Mouse (Mus musculus) megakaryocyte-erythroid progenitor cell, adult 5-6 weeks (primary cell): ENCODE results near the gene Ninj1. TPM values are rescaled to one million over a fixed set of nuclear protein-coding genes. Genes with fewer than 3 reads are reported as not detected.

Experiments
- ATAC-seq: replicated peaks from 2 replicates; pipeline ENCODE4 v1.8.0; 2016; ENCODE audit warnings: mild to moderate bottlenecking, inconsistent platforms; ENCODE audit not compliant: severe bottlenecking, poor library complexity, low FRiP score, low TSS enrichment
- total RNA-seq, 2 experiments: library from RNA; stranded (forward) in 1 of 2; stranded (reverse) in 1 of 2; fragments of 200-1000, 215-1000 nt in 1 of 2; fragments of >200 nt in 1 of 2; fragmentation: Nextera tagmentation in 1 of 2; gene quantifications; 2 replicates each; pipeline ENCODE4 v1.2.3; 2014 to 2017

Gene Ninj1
- 34.5 and 36.1 TPM in 2 replicates for total RNA-seq (2014; fragmentation: Nextera tagmentation)
- 18.7 and 18.9 TPM in 2 replicates for total RNA-seq (2017)

- ATAC-seq, result peak; percentile 92
Measured at GRCm38 (mm10) chr13:49187288-49188218, at the start of gene Ninj1. TSS of gene Ninj1 (plus strand) at chr13:49187485.

GRCm38 (mm10) chr13:49140567-49140966, 46.7 kb upstream of the Ninj1 start:
- no peak for ATAC-seq

- ATAC-seq, result no peak
Measured at GRCm38 (mm10) chr13:49142396-49142795, 44.9 kb upstream of the Ninj1 start.

- ATAC-seq, result no peak
Measured at GRCm38 (mm10) chr13:49143323-49143722, 44.0 kb upstream of the Ninj1 start.

GRCm38 (mm10) chr13:49144451-49144850, 42.8 kb upstream of the Ninj1 start:
- ATAC-seq, result no peak

- no peak for ATAC-seq
Measured at GRCm38 (mm10) chr13:49145396-49145795, 41.9 kb upstream of the Ninj1 start.

GRCm38 (mm10) chr13:49146040-49146697, 41.1 kb upstream of the Ninj1 start:
- ATAC-seq, result no peak

- ATAC-seq, result no peak
Measured at GRCm38 (mm10) chr13:49146698-49147006, 40.6 kb upstream of the Ninj1 start.

GRCm38 (mm10) chr13:49147007-49147857, 40.1 kb upstream of the Ninj1 start:
- no peak for ATAC-seq

GRCm38 (mm10) chr13:49147858-49148226, 39.4 kb upstream of the Ninj1 start, which contains the start of gene Wnk2:
TSS of gene Wnk2 (minus strand) at chr13:49148014.
- ATAC-seq, result 0 out of 2 replicates have a peak, but pooled peaks have one; percentile 47

GRCm38 (mm10) chr13:49148687-49149086, 38.6 kb upstream of the Ninj1 start:
- ATAC-seq, result no peak

GRCm38 (mm10) chr13:49154028-49154427, 33.3 kb upstream of the Ninj1 start:
- no peak for ATAC-seq

GRCm38 (mm10) chr13:49154621-49155020, 32.7 kb upstream of the Ninj1 start:
- ATAC-seq, result no peak

GRCm38 (mm10) chr13:49156645-49157044, 30.6 kb upstream of the Ninj1 start:
- ATAC-seq, result no peak

- no peak for ATAC-seq
Measured at GRCm38 (mm10) chr13:49158040-49158713, 29.1 kb upstream of the Ninj1 start.

- ATAC-seq, result no peak
Measured at GRCm38 (mm10) chr13:49161236-49161635, 26.0 kb upstream of the Ninj1 start.

- ATAC-seq, result no peak
Measured at GRCm38 (mm10) chr13:49162722-49163121, 24.6 kb upstream of the Ninj1 start.

- no peak for ATAC-seq
Measured at GRCm38 (mm10) chr13:49163645-49164044, 23.6 kb upstream of the Ninj1 start.

- ATAC-seq, result no peak
Measured at GRCm38 (mm10) chr13:49167081-49167480, 20.2 kb upstream of the Ninj1 start.
